Mouse (Mus musculus) megakaryocyte, embryonic 14.5 days (primary cell): ENCODE data around the gene Picalm.

Source experiments
- FLI1 ChIP-seq: IDR thresholded peaks from 2 replicates; pipeline ENCODE4 v1.6.1; 2012; ENCODE audit warnings: low read length, inconsistent platforms, mixed read lengths
- GATA1 ChIP-seq: IDR thresholded peaks from 3 replicates; pipeline ENCODE4 v1.6.1; 2012; ENCODE audit warnings: mixed read lengths, low read length, inconsistent platforms, borderline replicate concordance

DNA sequence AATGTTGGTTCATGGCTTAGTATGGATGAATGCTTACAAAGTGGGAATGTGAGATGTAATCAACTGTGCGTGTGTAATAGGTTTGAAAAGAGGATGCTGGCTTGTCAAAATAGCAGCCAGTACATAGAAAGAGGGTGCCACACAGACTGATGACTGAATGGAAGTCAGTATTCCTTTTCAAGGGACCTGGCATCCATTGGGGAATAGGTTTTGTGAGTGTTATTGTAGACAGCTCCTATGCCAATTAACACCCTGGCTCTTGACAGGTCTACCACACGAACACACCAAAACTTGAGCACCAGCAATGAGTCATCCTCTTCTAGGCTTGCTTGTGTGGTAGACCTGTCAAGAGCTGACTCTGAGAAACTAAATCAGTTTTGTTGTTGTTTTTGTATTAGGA, 45.6 kb downstream of the Picalm start:
- TF ChIP-seq GATA1 (no peak), FLI1 (no peak)
